Mouse (Mus musculus) thymus, adult 2 months (tissue): ENCODE data around the gene Olfr775. TPM values are rescaled to one million over a fixed set of nuclear protein-coding genes. Genes with fewer than 3 reads are reported as not detected.

Source experiments
- DNase-seq: peaks from one replicate; pipeline ENCODE4 v3.0.0; 2021
- H3K27ac ChIP-seq: fragments of 200-500 bp; 2 replicates; pipeline ENCODE4 v1.5.1; 2012; ENCODE audit warnings: low read length, control low read depth; ENCODE audit not compliant: control insufficient read depth, insufficient read depth
- H3K27me3 ChIP-seq: fragments of 200-500 bp; 2 replicates; pipeline ENCODE4 v1.6.1; 2012; ENCODE audit warnings: mild to moderate bottlenecking, low read length, moderate library complexity, mixed read lengths; ENCODE audit not compliant: control insufficient read depth, insufficient read depth
- H3K36me3 ChIP-seq: fragments of 200-500 bp; 2 replicates; pipeline ENCODE4 v1.6.1; 2012; ENCODE audit warnings: mild to moderate bottlenecking, low read length, moderate library complexity; ENCODE audit not compliant: control insufficient read depth, insufficient read depth
- H3K4me1 ChIP-seq: fragments of 200-500 bp; replicated peaks from 2 replicates; pipeline ENCODE4 v1.6.1; 2012; ENCODE audit warnings: low read length; ENCODE audit not compliant: control insufficient read depth, insufficient read depth
- H3K4me3 ChIP-seq: fragments of 200-500 bp; 2 replicates; pipeline ENCODE4 v1.5.1; 2012; ENCODE audit warnings: mild to moderate bottlenecking, low read length, control low read depth, moderate library complexity; ENCODE audit not compliant: control insufficient read depth, insufficient read depth
- CTCF ChIP-seq: fragments of 200-500 bp; IDR thresholded peaks from 2 replicates; pipeline ENCODE4 v1.5.1; 2012; ENCODE audit warnings: mild to moderate bottlenecking, control low read depth, low read length, moderate library complexity, borderline replicate concordance; ENCODE audit not compliant: control insufficient read depth, poor library complexity, insufficient read depth; ENCODE audit errors: extremely low read depth
- POLR2A ChIP-seq: fragments of 200-500 bp; IDR thresholded peaks from 2 replicates; pipeline ENCODE4 v1.6.1; 2012; ENCODE audit warnings: mild to moderate bottlenecking, low read length, control low read depth, moderate library complexity; ENCODE audit not compliant: control insufficient read depth, poor library complexity, insufficient read depth; ENCODE audit errors: extremely low read depth
- WGBS: fragments of 180-500 bp; shearing (Covaris S2); methylation state at CpG from one replicate; pipeline ENCODE4 v1.1.7; 2018; 5-methylcytosine and 5-hydroxymethylcytosine counted together
- polyA plus RNA-seq: library from polyadenylated mRNA; depleted of rRNA; stranded (reverse); fragments of >200 nt; gene quantifications from 2 replicates; pipeline ENCODE4 v1.2.3, GENCODE M21; 2012; rRNA removed

Gene Olfr775
- not detected in 2 replicates for polyA plus RNA-seq

DNA sequence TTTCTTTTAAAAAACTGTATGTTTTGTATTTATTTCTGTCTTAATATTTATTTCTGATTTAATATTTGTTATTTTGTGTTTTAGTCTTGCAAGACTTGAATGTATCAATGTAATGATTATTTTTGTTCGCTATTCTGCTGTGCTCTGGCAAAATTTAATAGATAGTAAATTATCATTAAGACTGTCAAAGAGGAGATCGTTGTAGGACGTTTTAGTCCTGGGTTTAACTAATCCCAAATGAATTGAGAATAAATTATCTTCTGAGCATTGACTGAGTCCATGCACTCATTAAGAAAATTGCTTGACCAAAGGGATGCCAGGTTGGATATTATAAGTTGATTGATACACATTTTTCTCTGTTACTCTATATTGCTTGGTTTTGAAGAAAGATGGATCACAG lies at the start of gene Olfr775:
Olfr775 (plus strand) TSS at position 301 of the 400 bp plus-strand sequence.
- no peak for DNase-seq
- no peaks in the 10 kb centered on the region for H3K36me3 ChIP-seq
- no peak within 1 kb of the TSS for H3K27ac ChIP-seq
- H3K4me3 ChIP-seq: no peak within 1 kb of the TSS
- no peaks in the 10 kb centered on the region for H3K27me3 ChIP-seq
- H3K4me1 ChIP-seq: no peaks in the 10 kb centered on the region
- WGBS: 82% methylated on average over 3 of the region's 3 CpGs
- no peak for TF ChIP-seq POLR2A
- TF ChIP-seq CTCF: no peak

- 95% methylated on average over 1 of the region's 1 CpGs for WGBS
- DNase-seq: no peak
- H3K36me3 ChIP-seq: no peaks in the 10 kb centered on the region
- no peak overlapping the region for H3K27ac ChIP-seq
- no peak overlapping the region for H3K4me3 ChIP-seq
- H3K4me1 ChIP-seq: no peaks in the 10 kb centered on the region
- no peak for TF ChIP-seq CTCF
- no peak for TF ChIP-seq POLR2A
- H3K27me3 ChIP-seq: no peaks in the 10 kb centered on the region
Observed at GRCm38 (mm10) chr10:129230737-129231136, 17.5 kb upstream of the Olfr775 start.

DNA sequence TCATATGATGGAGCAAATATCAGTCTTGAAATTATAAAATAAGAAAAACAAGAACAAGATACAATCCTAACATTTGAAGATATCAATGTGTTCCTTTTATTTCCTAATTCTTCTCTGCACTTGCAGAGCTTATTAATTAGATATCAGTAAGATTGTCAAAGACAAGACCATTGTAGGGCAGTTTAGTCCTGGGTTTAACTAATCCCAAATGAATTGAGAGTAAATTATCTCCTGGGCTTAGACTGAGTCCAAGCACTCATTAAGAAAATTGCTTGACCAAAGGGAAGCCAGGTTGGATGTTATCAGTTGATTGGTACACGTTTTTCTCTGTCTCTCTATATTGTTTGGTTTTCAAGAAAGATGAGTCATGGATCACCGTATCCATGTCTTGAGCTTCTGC lies 12.3 kb upstream of the Olfr775 start, which contains the start of gene Olfr774:
Olfr774 (plus strand) TSS at position 301 of the 400 bp plus-strand sequence.
- Histone ChIP-seq H3K27ac (no peak within 1 kb of the TSS), H3K27me3 (no peaks in the 10 kb centered on the region), H3K4me3 (no peak within 1 kb of the TSS), H3K4me1 (no peaks in the 10 kb centered on the region), H3K36me3 (no peaks in the 10 kb centered on the region)
- DNase-seq: no peak
- TF ChIP-seq CTCF: no peak
- TF ChIP-seq POLR2A: no peak
- 83% methylated on average over 2 of the region's 2 CpGs for WGBS

DNA sequence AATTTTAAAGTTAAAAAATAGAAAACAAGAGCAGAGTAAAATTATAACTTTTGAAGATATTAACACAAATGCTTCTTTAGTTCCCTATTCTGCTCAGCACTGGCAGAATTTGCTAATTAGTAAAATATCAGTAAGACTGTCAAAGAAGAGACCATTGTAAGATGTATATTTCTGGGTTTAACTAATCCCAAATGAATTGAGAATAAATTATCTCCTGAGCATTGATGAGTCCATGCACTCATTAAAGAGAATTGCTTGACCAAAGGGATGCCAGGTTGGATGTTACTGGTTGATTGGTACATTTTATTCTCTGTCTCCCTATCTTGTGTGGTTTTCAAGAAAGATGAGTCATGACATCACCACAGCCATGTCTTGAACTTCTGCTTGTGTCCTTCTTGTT lies 10.6 kb downstream of the Olfr775 start, which contains the start of gene Olfr776:
Olfr776 (plus strand) TSS at position 301 of the 400 bp plus-strand sequence.
- Histone ChIP-seq H3K27ac (no peak within 1 kb of the TSS), H3K27me3 (no peaks in the 10 kb centered on the region), H3K36me3 (no peaks in the 10 kb centered on the region), H3K4me3 (no peak within 1 kb of the TSS), H3K4me1 (no peaks in the 10 kb centered on the region)
- TF ChIP-seq POLR2A (no peak), CTCF (no peak)
- DNase-seq: no peak

DNA sequence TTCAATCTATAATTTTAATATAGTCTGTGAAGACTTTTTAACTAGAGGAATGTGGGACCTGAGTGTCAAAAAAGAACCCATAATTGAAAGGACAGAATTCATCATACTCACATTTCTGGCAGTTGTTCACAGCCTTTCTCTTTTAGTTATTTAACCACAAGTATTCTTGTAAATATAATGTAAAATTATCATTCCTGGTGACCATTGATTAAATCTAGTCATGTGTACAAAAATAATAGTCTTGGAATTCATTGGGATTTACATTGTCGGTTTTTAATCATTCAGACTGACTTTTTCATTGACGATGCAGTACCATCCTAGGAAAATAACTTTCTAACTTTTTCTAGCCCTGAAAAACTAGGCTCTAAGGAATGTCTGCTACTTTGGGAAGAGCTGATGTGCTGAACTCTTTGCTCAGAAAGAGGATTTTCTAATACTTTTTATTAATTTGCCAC lies 22.9 kb downstream of the Olfr775 start, which contains the start of gene Olfr777:
Olfr777 (minus strand) TSS at position 405 of the 455 bp plus-strand sequence.
- no peaks in the 10 kb centered on the region for H3K27me3 ChIP-seq
- WGBS: 96% methylated on average over 2 of the region's 2 CpGs
- H3K27ac ChIP-seq: no peak within 1 kb of the TSS
- no peaks in the 10 kb centered on the region for H3K4me1 ChIP-seq
- TF ChIP-seq POLR2A: no peak
- no peak within 1 kb of the TSS for H3K4me3 ChIP-seq
- H3K36me3 ChIP-seq: no peaks in the 10 kb centered on the region
- DNase-seq: no peak

Other genes with a start within 250 kb of the Olfr775 start
- not detected in 2 replicates for gene Olfr763, start 237.6 kb upstream of the Olfr775 start, polyA plus RNA-seq
- not detected in 2 replicates for gene Olfr764-ps1, start 208.5 kb upstream of the Olfr775 start, polyA plus RNA-seq
- gene Olfr765, start 198.4 kb upstream of the Olfr775 start, polyA plus RNA-seq: not detected in 2 replicates
- gene Olfr766-ps1, start 179.4 kb upstream of the Olfr775 start, polyA plus RNA-seq: not detected in 2 replicates
- not detected in 2 replicates for gene Olfr767, start 165.5 kb upstream of the Olfr775 start, polyA plus RNA-seq
- not detected in 2 replicates for gene Olfr768, start 149.0 kb upstream of the Olfr775 start, polyA plus RNA-seq
- not detected in 2 replicates for gene Olfr769, start 130.6 kb upstream of the Olfr775 start, polyA plus RNA-seq
- not detected in 2 replicates for gene Olfr770, start 109.4 kb upstream of the Olfr775 start, polyA plus RNA-seq
- gene Olfr771, start 83.7 kb upstream of the Olfr775 start, polyA plus RNA-seq: not detected in 2 replicates
- gene Olfr772, start 70.5 kb upstream of the Olfr775 start, polyA plus RNA-seq: not detected in 2 replicates
- not detected in 2 replicates for gene Olfr773, start 61.0 kb upstream of the Olfr775 start, polyA plus RNA-seq
- not detected in 2 replicates for gene Olfr774, start 12.2 kb upstream of the Olfr775 start, polyA plus RNA-seq
- not detected in 2 replicates for gene Olfr776, start 10.7 kb downstream of the Olfr775 start, polyA plus RNA-seq
- gene Olfr777, start 23.1 kb downstream of the Olfr775 start, polyA plus RNA-seq: not detected in 2 replicates
- gene Olfr780, start 69.7 kb downstream of the Olfr775 start, polyA plus RNA-seq: not detected in 2 replicates
- gene Olfr781, start 80.4 kb downstream of the Olfr775 start, polyA plus RNA-seq: not detected in 2 replicates
- not detected in 2 replicates for gene Olfr782, start 100.4 kb downstream of the Olfr775 start, polyA plus RNA-seq
- gene Olfr784, start 135.7 kb downstream of the Olfr775 start, polyA plus RNA-seq: 0.04 and 0.09 TPM in 2 replicates
- not detected in 2 replicates for gene Olfr785, start 157.0 kb downstream of the Olfr775 start, polyA plus RNA-seq
- not detected in 2 replicates for gene Olfr786, start 178.9 kb downstream of the Olfr775 start, polyA plus RNA-seq
- gene Olfr787, start 213.4 kb downstream of the Olfr775 start, polyA plus RNA-seq: not detected in 2 replicates
- gene Olfr788, start 222.6 kb downstream of the Olfr775 start, polyA plus RNA-seq: not detected in 2 replicates
- not detected in 2 replicates for gene Olfr789, start 236.3 kb downstream of the Olfr775 start, polyA plus RNA-seq